Mouse (Mus musculus) layer of hippocampus, postnatal 10 days (tissue): ENCODE data around the gene Tbce. TPM values are rescaled to one million over a fixed set of nuclear protein-coding genes. Genes with fewer than 3 reads are reported as not detected.

Experiments
- DNase-seq, 2 experiments: peaks; one replicate each; pipeline ENCODE4 v3.0.0; 2021; ENCODE audit warnings: low spot score in 2 of 2
- total RNA-seq, 2 experiments: library from RNA; stranded (reverse); gene quantifications; 2 replicates each; pipeline ENCODE4 v1.2.3; 2021

Gene Tbce
- total RNA-seq, 2 experiments from 2014 or later, result 67.2 to 83.9 TPM

DNA sequence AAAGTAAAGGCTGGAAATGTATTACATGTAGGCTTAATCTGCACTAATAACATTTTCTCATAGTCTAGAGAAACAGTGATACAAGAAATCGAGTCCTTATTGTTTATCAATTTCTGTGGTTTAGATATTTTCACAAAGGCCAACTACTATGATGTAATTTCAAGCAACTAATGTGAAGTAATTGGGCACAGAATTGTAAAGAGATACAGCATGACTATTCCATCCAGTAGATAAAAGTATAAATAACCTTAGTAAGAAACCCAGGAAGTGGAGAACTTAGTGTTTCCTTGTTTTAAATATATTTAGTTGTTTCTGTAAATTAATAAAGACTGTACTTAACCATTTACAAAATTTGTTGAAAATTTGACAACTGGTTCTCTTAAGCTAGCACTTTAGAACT is 69.6 kb downstream of the Tbce start:
- DNase-seq, result no peak

- DNase-seq, result no peak
Observed at GRCm38 (mm10) chr13:13968629-13969111, 70.8 kb downstream of the Tbce start.

- no peak for DNase-seq
Observed at GRCm38 (mm10) chr13:13966172-13966571, 73.3 kb downstream of the Tbce start.

DNA sequence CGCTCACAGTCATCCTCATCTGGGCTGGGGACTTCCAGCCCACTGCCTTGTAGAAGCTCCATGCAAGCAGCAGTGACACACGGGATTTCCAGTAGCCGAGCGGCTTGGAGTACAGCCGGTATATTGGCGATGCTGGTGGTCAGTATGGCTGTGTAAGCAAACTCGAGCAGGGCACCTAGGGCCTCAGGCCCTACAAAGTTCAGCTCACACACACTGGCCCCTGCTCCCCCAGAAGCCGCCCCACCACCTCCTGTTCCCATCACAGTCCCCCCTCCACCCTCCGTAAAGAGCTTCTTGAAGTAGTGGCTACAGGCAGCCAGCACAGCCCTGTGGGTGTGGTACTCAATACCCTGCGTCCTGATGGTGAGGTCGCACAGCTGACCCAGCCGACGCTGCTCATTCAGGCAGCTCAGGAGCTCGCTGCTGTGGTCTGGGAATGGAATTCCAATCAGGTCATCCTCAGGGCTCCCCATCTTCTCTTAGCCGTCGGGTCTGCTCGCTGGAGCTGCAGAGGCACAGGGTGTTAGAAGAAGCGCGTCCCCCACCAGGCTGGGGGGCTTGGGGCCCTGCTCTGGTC is 74.0 kb downstream of the Tbce start:
- DNase-seq, result no peak

GRCm38 (mm10) chr13:13961046-13961445 is 78.4 kb downstream of the Tbce start:
- no peak for DNase-seq

- no peak for DNase-seq
Observed at GRCm38 (mm10) chr13:13960211-13960610, 79.2 kb downstream of the Tbce start.

- DNase-seq, result no peak
Observed at GRCm38 (mm10) chr13:13956686-13957085, 82.8 kb downstream of the Tbce start.

- DNase-seq, result peak in 1 of 2 experiments; percentile 32
Observed at GRCm38 (mm10) chr13:13954931-13955330, 84.5 kb downstream of the Tbce start.

DNA sequence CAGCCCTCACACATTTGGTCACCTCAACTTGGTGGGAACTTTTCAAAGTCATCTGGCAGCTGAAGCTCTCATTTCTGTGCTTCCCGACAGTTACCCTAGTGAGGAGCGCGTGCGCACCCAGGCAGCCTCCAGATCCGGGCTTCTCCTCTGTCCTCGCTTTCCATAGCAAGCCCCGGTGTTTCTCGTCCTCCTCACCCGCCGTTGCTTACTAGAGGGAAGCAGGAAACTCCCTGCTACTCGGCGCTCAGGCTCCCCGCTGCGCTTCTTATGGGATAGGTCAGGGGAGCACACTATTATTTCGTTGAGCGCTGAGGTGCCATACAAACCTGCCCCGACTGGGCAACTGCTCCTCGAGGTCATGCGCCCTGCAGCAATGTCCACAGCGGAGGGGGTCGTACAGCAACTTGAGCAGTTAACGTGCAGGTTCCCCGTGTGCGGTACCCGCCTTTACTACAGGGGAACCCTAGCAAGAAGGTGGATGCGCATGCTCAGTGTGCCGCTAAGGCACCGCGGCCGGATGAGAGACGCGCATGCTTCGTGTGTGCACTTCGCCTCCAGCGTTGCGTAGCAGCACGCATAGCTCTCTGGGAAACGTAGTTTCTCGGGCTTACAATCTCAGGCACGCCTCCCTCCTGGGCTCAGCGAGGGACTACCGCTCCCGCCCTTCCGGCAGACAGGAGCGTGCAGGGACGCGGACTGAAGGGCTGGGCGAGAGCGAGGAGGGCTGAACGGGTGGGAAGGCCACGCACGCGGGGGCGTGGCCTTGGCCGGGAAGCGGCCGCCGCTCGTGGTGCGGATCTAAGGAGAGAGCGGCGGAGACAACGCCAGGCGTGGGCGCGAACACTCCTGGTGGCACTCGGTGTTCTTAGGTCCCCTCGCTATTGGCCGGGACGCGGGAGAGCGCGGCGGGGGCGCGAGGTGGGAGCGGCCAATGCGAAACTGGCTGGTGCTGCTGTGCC is 85.3 kb downstream of the Tbce start, which contains the start of gene B3galnt2:
B3galnt2 (plus strand) TSS at position 596 of the 959 bp plus-strand sequence.
- DNase-seq, result peak; percentile 92 to 93

Other genes with a start within 250 kb of the Tbce start
- gene B3galnt2, start 85.2 kb downstream of the Tbce start, total RNA-seq, result 10 to 100 TPM; 13.0 to 15.4 TPM
- gene Arid4b, start 23.6 kb upstream of the Tbce start, total RNA-seq, result 10 to 100 TPM; 48.6 to 48.8 TPM
- 10 to 100 TPM; 54.4 to 63.7 TPM for gene Ggps1, start 23.9 kb upstream of the Tbce start, total RNA-seq